ENCODE assay signal across 30 mouse cellular contexts in genomic region chr2:179448256-179448655, GRCm38 (mm10). TPM values are rescaled to one million over a fixed set of nuclear protein-coding genes. Genes with fewer than 3 reads are reported as not detected.
"Had no signal": no experiment of that assay in that cellular context is flagged by ENCODE, and none has a peak within 500 bp of the region (broad histone marks: within the 10 kb centered on the region; RNA-seq: fewer than 3 reads in every experiment).

No protein-coding gene starts in this region.

- H3K36me3 ChIP-seq: limb, embryonic 10.5 days; limb, embryonic 12.5 days; limb, embryonic 15.5 days; liver, embryonic 12.5 days; liver, embryonic 13.5 days; liver, embryonic 15.5 days; lung, embryonic 15.5 days; midbrain, embryonic 12.5 days had no signal

- H3K9me3 ChIP-seq: limb, embryonic 10.5 days; limb, embryonic 15.5 days; lung, embryonic 15.5 days had no signal

- ATAC-seq: liver, embryonic 12.5 days; liver, postnatal 0 days; lung, postnatal 0 days; midbrain, embryonic 13.5 days; midbrain, embryonic 16.5 days had no signal

- H3K4me2 ChIP-seq: limb, embryonic 12.5 days; limb, embryonic 13.5 days; limb, embryonic 15.5 days; liver, embryonic 11.5 days; liver, embryonic 12.5 days; liver, embryonic 13.5 days; liver, embryonic 15.5 days; lung, embryonic 14.5 days; lung, embryonic 15.5 days; midbrain, embryonic 12.5 days; midbrain, embryonic 13.5 days had no signal

- H3K9ac ChIP-seq: limb, embryonic 12.5 days; limb, embryonic 13.5 days; limb, embryonic 15.5 days; liver, embryonic 12.5 days; liver, embryonic 13.5 days; liver, embryonic 14.5 days; liver, embryonic 15.5 days; liver, postnatal 0 days; lung, embryonic 14.5 days; lung, embryonic 15.5 days; midbrain, embryonic 12.5 days; midbrain, embryonic 13.5 days had no signal

- DNase-seq: left cerebral cortex, postnatal 4 days; liver; liver, embryonic 13.5 days; liver, postnatal 0 days; lung, adult 18-20 months; lung, adult 2 months; lung, embryonic 14.5 days; lung, postnatal 10 days; lung, postnatal 14 days; lung, postnatal 36 days; lung, postnatal 4 days; midbrain, embryonic 14.5 days had no signal

- H3K4me3 ChIP-seq: left cerebral cortex, adult 2 months; limb, embryonic 10.5 days; limb, embryonic 12.5 days; limb, embryonic 13.5 days; limb, embryonic 15.5 days; liver, embryonic 12.5 days; liver, embryonic 13.5 days; liver, embryonic 15.5 days; lung, embryonic 15.5 days; megakaryocyte, embryonic 14.5 days; midbrain, embryonic 10.5 days; midbrain, embryonic 12.5 days; midbrain, embryonic 13.5 days; myocyte had no signal

- H3K4me1 ChIP-seq: liver, embryonic 12.5 days; liver, embryonic 13.5 days; liver, embryonic 15.5 days; megakaryocyte, embryonic 14.5 days had no signal

- H3K27ac ChIP-seq: left cerebral cortex, adult 2 months; limb, embryonic 10.5 days; limb, embryonic 12.5 days; limb, embryonic 13.5 days; limb, embryonic 15.5 days; liver, embryonic 12.5 days; liver, embryonic 13.5 days; liver, embryonic 14.5 days; liver, embryonic 15.5 days; lung, embryonic 15.5 days; macrophage; midbrain, embryonic 10.5 days; midbrain, embryonic 12.5 days; midbrain, embryonic 13.5 days had no signal

RNA-seq across cellular contexts. Expression of gene Cdh4, which starts 6.0 kb away (rescaled TPM):
- polyA plus RNA-seq: macrophage, myocyte had no signal
